Mouse (Mus musculus) regulatory T cell (primary cell): ENCODE results near the gene Mical2.

Experiments used
- in situ Hi-C: fragments of 300-600 bp; cut with MboI, MseI; formaldehyde crosslinking; loops from one replicate; pipeline ENCODE4 v1.15.1; 2025; ENCODE audit warnings: high pct_unique_total_duplicates

Mical2 gene

DNA sequence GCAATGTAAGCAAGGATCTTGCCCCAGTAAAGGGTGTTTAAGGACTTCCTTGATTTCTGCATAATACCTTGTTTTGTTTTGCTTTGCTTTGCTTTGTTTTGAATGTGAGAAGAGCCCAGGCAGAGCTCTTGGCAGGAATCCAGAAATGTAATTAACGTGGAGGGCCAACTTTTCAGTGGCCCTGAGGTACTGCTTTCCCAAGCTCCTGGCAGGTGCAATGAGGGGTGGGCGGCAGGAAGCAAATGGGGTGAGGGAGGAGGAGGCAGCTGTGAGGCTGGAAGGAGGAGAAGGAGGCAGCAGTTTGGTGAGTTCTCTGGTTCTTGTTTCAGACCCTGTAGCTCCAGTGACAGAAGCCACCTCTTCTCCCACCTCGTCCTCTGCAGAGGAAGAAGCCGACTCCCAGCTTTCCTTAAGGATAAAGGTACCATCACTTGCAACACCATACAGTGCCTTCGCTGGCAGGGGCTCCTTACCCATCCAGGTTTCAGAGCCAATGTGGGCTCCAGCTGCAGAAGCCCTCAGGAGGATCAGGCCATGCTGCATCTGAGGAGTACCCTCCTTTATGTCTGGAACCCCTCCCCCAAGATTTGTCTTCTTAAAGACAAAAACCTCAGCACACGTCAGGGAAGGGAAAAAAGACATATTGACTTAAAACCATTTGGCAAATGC is 165.4 kb downstream of the Mical2 start:
- in situ Hi-C loops = no loop called here

DNA sequence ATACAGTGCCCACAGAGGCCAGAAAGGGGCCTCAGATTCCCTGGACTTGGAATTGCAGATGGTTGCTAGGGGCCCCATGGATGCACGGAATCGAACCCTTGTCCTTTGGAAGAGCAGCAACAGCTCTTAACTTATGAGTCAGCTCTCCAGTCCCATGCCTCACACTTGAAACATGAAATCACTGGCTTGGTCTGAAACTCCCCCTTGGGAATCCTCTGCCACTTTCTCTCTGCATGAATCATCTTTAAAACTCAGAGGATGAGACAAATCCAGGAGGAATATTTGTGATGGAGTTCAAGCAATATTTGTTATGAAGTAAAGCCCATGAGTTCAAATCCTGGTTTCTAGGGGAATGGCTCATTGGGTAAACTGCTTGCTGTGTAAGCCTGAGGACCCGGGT is 172.1 kb downstream of the Mical2 start:
- in situ Hi-C loops = no loop called here

DNA sequence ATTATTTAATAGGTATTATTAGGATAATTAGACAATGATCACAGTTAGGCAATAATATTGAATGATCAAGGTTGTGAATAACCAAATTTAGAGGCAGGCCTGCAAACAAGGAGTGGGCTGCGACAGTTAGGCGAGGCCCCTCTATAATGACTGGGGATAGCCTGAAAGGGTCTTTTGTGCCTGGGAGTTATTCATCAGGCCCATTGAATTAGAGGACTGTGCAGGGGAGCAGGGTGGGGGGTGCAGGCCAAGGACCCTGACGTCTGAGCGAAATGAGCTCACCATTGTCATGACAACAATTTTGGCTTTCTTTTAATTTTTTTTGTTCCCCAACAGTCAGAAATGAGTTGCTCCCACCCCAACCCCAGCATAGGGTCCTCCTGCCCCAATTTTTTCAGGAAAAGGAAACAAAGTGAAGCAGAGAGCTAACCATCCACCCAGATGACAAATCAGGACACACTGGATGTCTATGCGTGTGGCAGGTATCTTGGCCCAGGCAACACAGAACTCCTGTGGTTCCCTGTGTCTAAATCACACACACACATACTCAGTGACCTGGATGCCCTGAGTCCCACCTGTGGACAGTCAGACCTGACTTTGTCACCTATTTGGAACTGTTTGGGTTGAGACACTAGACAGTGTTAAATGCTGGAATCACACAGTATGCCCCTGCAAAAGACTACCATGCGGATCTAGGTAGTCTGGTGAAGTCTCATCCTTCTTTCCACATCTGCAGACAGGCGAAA is 173.9 kb downstream of the Mical2 start:
- in situ Hi-C loops = loop anchor here (10.0 kb wide), 1 partner anchor 465 kb away; no protein-coding TSS in a partner anchor

DNA sequence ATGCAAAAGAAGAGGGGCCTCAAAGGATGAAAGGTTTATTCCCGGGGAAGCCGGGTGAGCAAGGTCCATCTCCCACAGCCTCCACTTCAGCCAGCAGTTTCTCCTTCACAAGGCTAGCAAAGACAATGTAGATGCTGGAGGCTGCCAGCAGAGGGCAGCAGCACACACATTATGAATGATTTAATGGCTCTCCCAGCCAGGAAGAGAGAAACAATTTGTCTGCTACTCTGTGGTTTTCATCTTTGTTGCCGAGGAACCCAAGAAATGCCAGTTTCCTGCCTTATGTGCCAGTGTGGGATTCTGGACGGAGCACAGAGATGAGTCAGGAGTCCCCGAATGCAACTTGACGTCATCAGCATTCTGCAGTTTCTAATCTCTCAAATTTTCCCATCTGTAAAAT is 174.5 kb downstream of the Mical2 start:
- in situ Hi-C loops = loop anchor here (10.0 kb wide), 1 partner anchor 465 kb away; no protein-coding TSS in a partner anchor

DNA sequence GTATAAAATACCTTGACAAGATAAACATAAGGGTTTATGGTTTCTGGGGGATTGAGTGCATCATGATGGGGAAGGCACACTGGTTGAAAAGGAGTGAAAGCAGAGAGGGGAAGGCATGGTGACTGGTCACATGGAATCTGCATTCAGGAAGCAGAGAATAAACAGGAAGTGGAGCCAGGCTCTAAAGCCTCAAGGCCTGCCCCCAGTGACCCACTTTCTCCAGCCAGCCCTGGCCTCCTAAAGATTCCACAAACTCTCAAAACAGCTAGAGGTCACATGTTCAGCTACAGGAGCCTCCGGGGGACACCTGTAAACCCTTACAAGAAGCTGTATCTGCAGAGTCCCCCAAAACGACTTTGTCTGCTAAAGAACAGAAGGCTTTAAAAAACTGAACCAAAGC is 179.4 kb downstream of the Mical2 start:
- in situ Hi-C loops = loop anchor here (10.0 kb wide), 1 partner anchor 460 kb away; no protein-coding TSS in a partner anchor

DNA sequence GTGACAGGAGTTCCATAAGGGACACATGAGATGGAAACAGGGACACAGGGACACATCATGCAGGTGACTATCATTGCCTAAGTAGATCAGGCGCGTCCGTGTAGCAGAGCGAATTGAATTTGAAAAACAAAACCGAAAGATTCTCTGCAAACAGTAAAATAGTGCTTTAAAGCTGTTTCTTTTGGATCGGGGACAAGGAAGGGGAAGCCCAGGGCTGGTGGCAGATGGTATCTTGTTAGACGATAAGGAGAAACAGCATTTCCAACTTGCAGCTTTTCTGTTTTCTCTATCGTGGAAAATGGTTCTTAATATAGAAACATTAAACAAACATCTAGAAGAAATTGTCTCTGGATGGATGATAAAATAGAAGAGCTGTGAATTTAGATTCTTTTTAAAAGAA is 179.9 kb downstream of the Mical2 start:
- in situ Hi-C loops = loop anchor here (10.0 kb wide), 1 partner anchor 459 kb away; no protein-coding TSS in a partner anchor

DNA sequence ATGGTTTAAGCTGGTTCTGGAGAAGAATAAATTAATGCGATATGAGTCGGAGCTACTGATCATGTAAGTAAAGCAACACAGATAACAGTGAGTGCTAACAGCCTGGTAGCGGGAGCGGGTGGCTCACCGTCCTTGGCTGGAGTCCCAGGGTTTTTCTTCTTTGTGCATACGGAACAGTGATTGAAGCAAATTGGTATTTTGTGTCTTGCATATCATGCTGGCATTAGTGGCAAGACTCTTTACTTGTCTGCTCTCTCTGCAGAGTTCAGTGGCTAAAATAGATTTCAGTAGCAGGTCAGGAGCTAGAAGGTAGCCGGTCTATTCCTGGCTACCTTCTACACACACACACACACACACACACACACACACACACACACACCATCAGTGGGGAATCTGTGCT is 181.9 kb downstream of the Mical2 start:
- in situ Hi-C loops = loop anchor here (10.0 kb wide), 1 partner anchor 457 kb away; no protein-coding TSS in a partner anchor

DNA sequence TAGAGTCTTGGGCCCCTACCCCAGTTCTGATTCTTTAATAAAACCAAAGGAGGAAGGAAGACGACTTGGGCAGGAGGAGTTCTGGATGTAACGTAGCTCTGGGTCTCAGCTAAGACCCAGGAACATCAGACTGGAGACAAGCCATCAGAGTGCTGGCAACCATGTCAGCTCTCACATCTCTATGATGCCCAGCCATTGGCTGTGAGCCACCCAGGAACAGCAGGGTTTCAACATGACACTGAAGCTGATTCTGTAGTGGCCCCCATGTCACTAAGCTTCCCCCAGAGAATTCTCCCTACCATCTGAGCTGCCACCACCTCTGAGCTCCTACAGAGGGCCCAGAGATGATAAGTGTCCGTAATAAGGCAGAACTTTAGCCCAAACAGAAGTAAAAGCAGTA is 184.3 kb downstream of the Mical2 start:
- in situ Hi-C loops = loop anchor here (10.0 kb wide), 1 partner anchor 455 kb away; no protein-coding TSS in a partner anchor

DNA sequence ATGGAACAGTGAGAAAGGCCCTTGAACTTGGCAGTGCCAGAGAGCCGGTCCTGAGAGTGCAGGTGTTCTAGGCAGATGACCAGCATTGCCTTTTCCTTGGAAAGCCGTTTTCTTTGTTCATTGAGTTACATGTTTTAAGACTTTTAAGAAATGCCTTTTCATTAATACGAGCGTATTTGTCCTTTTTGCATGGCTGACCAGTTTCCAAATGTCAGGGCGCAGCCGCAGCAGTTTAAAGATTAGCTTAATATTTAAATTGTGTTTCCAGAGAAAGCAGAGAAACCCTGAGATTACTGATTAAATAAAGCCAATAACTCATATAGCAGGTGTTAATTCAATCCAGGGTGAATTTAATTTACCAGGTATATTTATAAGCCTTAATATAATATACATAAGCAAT is 187.6 kb downstream of the Mical2 start:
- in situ Hi-C loops = no loop called here

DNA sequence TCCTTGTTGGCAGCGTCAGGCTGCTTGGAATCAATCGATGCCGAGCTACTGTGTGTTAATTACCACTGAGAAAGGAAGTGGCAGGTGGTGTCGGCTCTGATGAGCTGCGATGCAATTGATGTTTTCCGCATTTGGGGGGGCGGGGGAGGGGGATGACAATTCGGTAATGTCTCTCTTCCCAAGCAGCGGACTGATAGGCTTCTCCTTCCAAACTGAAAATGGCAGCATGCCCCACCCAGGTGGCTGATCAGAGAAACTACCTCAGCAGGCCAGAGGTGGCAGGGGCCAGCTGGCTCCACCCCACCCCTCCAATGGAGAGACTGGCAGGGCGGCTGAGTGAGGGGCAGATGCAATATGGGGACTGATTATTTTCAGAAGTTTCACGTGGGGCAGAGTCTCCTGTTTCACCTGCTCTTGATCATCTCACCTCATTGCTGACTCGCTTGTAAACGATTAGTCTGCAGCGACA is 190.4 kb downstream of the Mical2 start:
- in situ Hi-C loops = no loop called here

DNA sequence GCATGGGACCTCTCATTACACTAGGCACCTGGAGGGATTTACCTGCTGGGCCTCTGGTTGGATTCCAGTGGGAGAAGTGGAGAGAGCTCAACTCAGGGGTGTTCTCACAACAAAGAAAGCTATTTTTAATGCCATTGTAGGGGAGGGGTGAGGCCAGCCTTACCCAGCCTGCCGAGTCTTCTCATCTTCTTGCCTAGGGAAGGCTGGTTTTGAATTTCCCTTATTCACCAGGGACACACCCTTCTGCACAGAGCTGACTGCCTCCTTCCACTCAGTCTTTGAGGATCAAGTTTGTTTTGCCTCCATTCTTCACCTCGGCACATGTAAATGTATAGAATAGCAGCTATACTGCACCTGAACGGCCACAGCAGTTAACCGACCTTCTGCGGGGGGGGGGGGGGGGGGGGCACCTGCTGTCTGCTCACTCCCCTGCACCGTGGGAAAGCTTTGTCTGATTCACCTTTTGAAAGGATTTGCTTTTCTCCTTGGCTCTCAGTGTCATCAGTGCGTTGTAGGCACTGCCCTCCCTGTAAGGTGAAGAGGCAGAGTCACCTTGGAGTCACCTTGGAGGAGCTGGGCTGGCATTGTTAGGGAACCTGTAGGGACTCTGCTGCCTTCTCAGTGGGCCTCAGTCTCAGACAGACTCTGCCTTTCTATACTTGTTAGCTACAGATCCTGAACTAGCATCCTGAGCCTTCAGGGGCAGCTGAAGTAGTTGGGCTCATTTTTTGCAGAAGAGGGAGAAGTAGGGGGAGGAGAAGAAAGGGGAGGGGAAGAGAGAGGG is 191.3 kb downstream of the Mical2 start:
- in situ Hi-C loops = no loop called here

DNA sequence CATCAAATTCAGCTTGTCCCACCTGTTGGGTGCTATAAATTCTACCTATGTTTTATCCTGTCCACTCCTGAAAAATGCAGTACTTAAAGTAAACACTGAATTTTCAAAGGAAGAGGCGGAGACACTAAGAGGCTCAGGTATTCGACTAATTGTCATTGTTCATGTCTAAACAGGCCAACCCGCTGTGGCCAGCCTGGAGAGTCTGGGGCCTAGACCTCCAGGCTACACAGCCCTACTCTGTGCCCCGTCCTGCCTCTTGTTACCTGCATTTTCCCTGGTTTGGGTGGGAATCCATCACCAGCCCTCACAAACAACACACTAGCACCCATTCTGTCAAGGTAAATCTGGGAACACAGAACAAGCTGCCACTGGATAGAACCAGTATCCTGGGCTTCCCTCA is 191.9 kb downstream of the Mical2 start:
- in situ Hi-C loops = no loop called here

DNA sequence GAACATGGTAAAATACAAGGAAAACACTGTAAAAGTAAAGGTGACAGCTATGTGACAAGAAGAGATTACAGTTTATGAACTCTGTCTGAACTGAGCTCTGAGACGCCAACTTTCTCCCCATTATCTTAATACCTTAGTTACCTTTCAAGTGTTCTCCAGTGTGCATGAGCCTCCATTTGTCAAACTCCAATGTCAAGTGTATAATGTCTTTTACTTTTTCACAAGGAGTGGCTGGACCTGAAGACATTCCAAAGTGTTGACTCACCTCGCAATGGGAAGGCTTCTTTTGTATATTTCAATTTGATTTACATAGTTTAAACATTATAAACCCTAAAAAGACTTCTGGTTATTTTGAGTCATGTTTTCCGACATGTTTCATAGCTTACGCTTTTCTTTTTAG is 197.8 kb downstream of the Mical2 start:
- in situ Hi-C loops = no loop called here

DNA sequence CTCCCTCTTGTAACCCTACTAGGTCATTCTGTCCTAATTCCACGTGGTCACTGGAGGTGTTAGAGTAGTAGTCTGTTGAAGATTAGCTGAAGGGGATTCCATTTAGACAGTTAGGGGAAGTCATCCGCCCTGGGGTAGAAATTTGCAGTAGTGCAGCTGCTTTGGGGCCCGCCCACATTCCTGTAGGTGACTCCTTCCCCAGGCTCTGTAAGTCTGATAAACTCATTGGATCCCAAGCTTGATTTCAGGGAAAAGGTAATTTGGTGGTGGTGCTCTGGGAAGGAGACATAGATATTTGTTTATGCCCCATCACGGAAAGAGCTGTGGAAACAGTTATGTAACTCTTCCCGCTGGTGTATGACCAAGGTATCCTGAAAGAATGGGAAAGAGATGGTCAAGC is 201.2 kb downstream of the Mical2 start:
- in situ Hi-C loops = no loop called here

DNA sequence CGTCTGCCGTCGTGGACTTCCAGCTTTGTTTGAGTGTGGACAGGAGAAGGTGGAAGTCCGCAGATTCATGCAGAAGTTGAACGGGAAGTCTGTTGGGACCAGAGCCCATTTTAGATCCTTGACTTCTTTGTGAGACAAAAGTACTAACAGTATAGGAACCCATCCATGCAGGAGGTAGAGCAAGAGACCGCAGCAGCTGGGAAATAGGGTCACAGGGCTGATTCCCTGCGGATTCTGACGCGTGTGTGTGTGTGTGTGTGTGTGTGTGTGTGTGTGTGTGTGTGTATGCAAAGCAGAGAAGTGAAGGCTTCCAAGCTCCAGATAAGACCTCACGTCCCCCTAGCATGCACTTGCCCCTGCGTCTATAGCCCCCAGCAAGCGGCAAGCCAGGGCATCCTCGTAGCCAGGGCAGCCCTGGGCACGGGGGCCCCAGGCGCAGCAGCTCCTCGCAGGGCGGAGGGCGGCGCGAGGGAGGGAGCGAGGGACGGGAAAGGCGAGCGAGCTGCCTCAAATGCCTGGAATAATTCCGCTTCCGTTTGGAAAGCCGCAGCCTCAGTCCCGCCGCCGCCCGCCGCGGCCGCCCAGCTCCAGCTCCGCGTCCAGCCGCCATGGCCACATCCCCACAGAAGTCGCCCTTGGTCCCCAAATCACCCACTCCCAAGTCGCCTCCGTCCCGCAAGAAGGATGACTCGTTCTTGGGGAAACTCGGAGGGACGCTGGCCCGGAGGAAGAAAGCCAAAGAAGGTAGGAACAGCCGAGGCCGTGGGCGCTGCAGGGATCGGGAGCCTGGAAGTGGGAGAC is 201.9 kb downstream of the Mical2 start, which contains the start of gene Parva:
TSS of gene Parva (plus strand) at position 149 of the 801 bp plus-strand sequence.
- in situ Hi-C loops = no loop called here

DNA sequence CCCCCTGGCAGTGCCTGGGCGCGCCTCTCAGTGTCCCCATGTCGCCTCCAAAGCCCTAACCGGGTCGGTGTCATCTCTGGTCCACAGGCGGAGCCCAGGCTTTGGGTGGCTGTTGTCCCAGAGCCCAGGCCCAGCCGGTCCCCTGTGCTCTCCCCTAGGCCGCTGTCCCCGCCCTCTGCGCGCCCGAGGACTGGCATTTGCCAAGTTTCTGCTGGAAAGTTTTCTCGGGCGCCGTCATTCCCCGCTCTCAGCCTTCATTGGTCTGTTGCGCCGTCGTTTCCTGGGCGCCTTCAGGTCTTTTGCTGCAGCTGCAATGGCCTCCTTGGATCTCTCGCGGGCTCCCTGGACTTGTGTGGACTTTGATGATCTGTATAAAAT is 202.5 kb downstream of the Mical2 start:
- in situ Hi-C loops = no loop called here

DNA sequence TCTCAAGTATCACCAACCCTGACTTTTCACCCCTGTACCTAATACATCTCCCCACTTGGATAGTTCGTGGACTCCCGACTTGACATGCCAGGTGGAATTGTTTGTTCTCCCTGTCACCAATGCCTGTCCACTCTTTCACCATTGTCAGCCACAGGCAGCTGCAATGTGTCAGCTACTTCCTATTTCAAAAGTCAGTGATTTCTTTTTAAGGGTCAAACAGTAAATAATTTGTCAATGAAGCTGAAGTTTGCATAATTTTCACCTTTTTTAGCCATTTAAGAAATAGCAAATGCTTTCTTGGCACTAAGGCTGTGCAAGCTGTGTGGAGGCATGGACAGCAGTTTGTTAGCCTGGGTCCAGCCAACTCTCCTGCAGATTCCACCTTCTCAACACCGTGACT is 214.2 kb downstream of the Mical2 start:
- in situ Hi-C loops = no loop called here

DNA sequence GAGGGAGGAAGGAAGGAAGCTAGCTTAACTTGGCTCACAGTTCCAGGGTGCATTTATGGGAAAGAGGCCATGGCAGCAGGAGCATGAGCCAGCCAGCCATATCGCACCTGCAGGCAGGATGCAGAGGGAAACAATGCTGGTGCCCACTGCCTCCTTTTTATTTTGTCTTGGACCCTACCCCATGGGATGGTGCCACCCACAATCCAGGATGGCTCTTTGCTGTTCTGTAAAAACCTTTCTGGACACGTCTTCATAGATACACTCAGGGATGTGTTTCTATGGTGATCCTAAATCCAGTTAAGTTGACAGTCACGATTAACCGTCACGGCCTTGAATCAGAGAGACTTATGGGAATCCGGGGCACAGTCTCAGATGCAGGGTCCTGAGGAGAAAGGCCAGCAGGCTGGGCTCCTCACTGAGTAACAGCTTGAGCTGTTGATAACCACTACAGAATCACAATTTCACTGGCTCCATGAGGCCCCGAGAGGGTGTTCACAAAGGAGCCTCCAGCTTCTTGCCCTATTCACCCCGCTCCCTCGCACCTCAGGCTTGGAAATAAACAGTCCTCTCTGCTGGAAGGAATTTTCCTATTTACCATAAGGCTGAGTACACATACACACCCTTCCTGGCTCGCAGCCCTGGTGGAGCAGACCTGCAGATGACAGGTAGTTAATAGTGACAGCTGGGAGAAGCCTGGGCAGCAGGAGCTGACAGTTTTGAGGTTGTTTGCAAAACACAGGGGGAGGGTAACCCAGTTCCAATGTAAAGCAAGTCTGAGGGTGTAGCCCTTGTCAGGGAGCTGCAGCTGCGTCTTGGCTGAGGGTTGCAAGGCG is 218.7 kb downstream of the Mical2 start:
- in situ Hi-C loops = no loop called here

DNA sequence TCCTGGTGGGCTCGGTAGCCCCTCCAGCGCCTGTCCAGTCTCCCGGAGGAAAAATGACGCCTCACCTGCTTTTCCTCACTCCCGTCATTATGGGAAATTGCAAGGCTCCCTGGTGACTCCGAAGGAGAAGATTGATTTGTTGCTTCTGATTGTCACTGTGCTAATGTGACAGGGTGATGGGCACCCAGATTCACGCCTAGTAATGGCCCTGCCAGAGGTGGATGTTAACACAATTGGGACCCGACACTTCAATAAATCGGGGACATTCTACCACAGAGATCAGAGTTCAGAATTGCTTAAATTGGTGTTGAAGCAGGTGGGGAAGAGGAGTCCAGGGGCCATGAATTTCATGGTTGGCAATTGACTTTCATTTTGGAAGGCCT is 219.3 kb downstream of the Mical2 start:
- in situ Hi-C loops = no loop called here

DNA sequence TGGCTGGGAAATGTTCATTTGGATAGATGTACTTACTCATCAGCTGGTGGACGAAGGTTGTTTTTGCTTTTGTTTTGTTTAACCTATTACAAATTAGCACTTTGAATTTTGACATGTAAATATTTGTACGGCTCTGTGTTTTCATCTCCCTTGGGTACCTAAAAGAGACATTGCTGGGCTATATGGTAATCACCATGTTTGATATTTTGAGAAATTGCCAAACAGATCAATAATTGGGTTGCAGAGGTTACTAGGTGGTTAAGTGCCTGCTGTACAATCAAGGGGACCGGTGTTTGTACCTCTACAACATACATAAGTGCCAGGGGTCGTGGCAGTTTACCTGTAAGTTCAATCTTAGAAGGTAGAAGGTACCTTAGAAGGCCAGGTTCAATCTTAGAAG is 220.8 kb downstream of the Mical2 start:
- in situ Hi-C loops = no loop called here
